Mouse (Mus musculus) myocyte (in vitro differentiated cells): ENCODE results near the gene Rpgrip1.

Source experiments
- E2F4 ChIP-seq: IDR thresholded peaks from one replicate; pipeline ENCODE4 v1.6.1; 2011; ENCODE audit warnings: mild to moderate bottlenecking, control low read depth, moderate library complexity; ENCODE audit not compliant: insufficient read depth
- MAX ChIP-seq: IDR thresholded peaks from one replicate; pipeline ENCODE4 v1.6.1; 2011; ENCODE audit warnings: low read depth, mild to moderate bottlenecking, control low read depth
- MYOD1 ChIP-seq, 3 experiments: IDR thresholded peaks; one replicate each; pipeline ENCODE4 v1.6.1; 2011; ENCODE audit warnings: control low read depth in 2 of 3, low read depth in 2 of 3, mild to moderate bottlenecking in 2 of 3, moderate library complexity in 1 of 3; ENCODE audit not compliant: insufficient read length in 2 of 3, control insufficient read depth in 1 of 3
- POLR2A ChIP-seq: IDR thresholded peaks from one replicate; pipeline ENCODE4 v1.6.1; 2011; ENCODE audit warnings: low read depth, mild to moderate bottlenecking, control low read depth, moderate library complexity; ENCODE audit not compliant: insufficient read length
- POLR2AphosphoS2 ChIP-seq: IDR thresholded peaks from one replicate; pipeline ENCODE4 v1.6.1; 2011; ENCODE audit warnings: low read depth, control low read depth; ENCODE audit not compliant: insufficient read length
- REST ChIP-seq: IDR thresholded peaks from one replicate; pipeline ENCODE4 v1.6.1; 2011; ENCODE audit warnings: mild to moderate bottlenecking, control low read depth, moderate library complexity; ENCODE audit not compliant: insufficient read depth, insufficient read length
- TCF3 ChIP-seq: IDR thresholded peaks from one replicate; pipeline ENCODE4 v1.6.1; 2011; ENCODE audit warnings: low read depth, control low read depth; ENCODE audit not compliant: insufficient read length

DNA sequence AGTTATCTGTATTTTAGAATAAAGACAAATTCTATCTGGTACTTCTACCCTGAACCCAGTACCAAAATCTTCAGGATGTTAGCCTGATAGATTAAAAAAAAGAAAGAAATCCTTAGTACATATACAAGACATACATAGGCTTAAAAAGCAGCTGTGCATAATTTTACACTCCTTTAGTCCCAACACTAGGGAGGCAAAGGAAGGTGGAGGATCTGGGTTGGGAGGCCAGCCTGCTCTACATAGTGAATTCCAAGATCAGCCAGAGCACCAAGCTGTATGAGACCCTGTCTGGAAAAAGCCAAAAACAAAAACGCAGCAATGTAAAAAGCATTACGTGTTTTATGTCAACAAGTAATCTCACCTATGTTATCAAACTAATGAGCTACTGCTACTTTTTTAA is 10.9 kb upstream of the Rpgrip1 start:
- TF ChIP-seq POLR2A (no peak), MYOD1 (IDR thresholded peaks at IDR 0.05; ENCODE audit: control insufficient read depth in 1 of 3, insufficient read length in 2 of 3, low read depth in 2 of 3) (no peak), REST (no peak), E2F4 (no peak), MAX (no peak), POLR2AphosphoS2 (no peak), TCF3 (no peak)
